Mouse (Mus musculus) stomach, postnatal 0 days (tissue): ENCODE measurements around the gene Cept1. TPM values are rescaled to one million over a fixed set of nuclear protein-coding genes. Genes with fewer than 3 reads are reported as not detected.

ENCODE experiments used
- ATAC-seq: fragments of 200-750 bp; cut with Nextera tagmentation; 2 replicates; pipeline ENCODE4 v1.8.0; 2017; ENCODE audit not compliant: low FRiP score, low TSS enrichment
- DNase-seq: peaks from one replicate; pipeline ENCODE4 v3.0.0-alpha.2; 2016; ENCODE audit warnings: low spot score
- H3K27ac ChIP-seq: fragments of 300-500 bp; sonication (generic); replicated peaks from 2 replicates; pipeline ENCODE4 v1.5.1; 2014; ENCODE audit warnings: mild to moderate bottlenecking, control low read depth
- H3K27me3 ChIP-seq: fragments of 300-500 bp; sonication (generic); 2 replicates; pipeline ENCODE4 v1.6.1; 2014; ENCODE audit warnings: low read length; ENCODE audit not compliant: control insufficient read depth, insufficient read depth
- H3K36me3 ChIP-seq: fragments of 300-500 bp; sonication (generic); 2 replicates; pipeline ENCODE4 v1.6.1; 2014; ENCODE audit warnings: low read length, mixed read lengths; ENCODE audit not compliant: control insufficient read depth, insufficient read depth
- H3K4me1 ChIP-seq: fragments of 300-500 bp; sonication (generic); replicated peaks from 2 replicates; pipeline ENCODE4 v1.6.1; 2014; ENCODE audit warnings: antibody characterized with exemption; ENCODE audit not compliant: control insufficient read depth, insufficient read depth
- H3K4me2 ChIP-seq: fragments of 300-500 bp; sonication (generic); replicated peaks from 2 replicates; pipeline ENCODE4 v1.6.1; 2014; ENCODE audit warnings: low read depth, mild to moderate bottlenecking, control low read depth, moderate library complexity
- H3K4me3 ChIP-seq: fragments of 300-500 bp; sonication (generic); 2 replicates; pipeline ENCODE4 v1.5.1; 2014; ENCODE audit warnings: low read depth, low read length, control low read depth
- H3K9ac ChIP-seq: fragments of 300-500 bp; sonication (generic); 2 replicates; pipeline ENCODE4 v1.6.1; 2014; ENCODE audit warnings: mild to moderate bottlenecking, low read length, control low read depth, mixed read lengths
- H3K9me3 ChIP-seq: fragments of 300-500 bp; sonication (generic); 2 replicates; pipeline ENCODE4 v1.6.1; 2016; ENCODE audit warnings: low read length; ENCODE audit not compliant: control insufficient read depth
- CTCF ChIP-seq: IDR thresholded peaks from 2 replicates; pipeline ENCODE4 v1.5.1; 2016; ENCODE audit warnings: antibody characterized with exemption, low read depth, mild to moderate bottlenecking, moderate library complexity
- EP300 ChIP-seq: optimal IDR thresholded peaks from 2 replicates; pipeline ENCODE3; 2016; ENCODE audit warnings: antibody characterized with exemption
- WGBS: fragments of 180-500 bp; shearing (Covaris S2); extraction: QIAGEN DNeasy Blood & Tissue Kit; methylation state at CpG from one replicate; pipeline ENCODE4 v1.1.7; 2014; 5-methylcytosine and 5-hydroxymethylcytosine counted together
- polyA plus RNA-seq: library from polyadenylated mRNA; unstranded; fragments of >200 nt; fragmentation: Nextera tagmentation; extraction: Ambion mirVana; gene quantifications from 2 replicates; pipeline ENCODE4 v1.2.1, GENCODE M21; 2015

Gene Cept1
- polyA plus RNA-seq, 1 experiment from 2014 or later: 68.9 TPM

DNA sequence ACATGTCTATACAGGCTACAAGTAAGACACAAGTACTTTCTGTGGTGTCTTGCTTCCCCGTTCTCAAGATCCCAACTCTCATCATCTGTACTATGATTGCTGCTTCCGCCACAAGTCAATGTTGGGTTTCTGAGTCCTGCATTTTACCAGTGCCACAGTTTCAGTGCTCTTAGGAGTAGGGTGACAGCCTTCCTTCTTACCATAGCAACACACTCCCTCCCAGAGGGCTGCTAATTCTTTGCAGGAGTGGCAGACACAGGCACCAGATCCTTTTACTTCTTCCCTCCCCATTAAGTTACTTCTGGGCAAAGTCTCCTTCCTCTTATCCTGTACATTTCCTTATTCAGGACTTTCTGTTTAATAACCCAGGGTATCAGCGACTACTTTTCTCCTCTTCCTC lies 62.7 kb downstream of the Cept1 start:
- ATAC-seq (no peak), DNase-seq (no peak)
- WGBS: 74% methylated on average over 3 of the region's 3 CpGs
- Histone ChIP-seq H3K27me3 (no peaks in the 10 kb centered on the region), H3K27ac (peak overlapping the region; percentile 69), H3K4me3 (no peak overlapping the region), H3K4me2 (no peak overlapping the region), H3K9ac (no peak overlapping the region), H3K4me1 (no peaks in the 10 kb centered on the region; the same call in 1 of the 2 replicates), H3K9me3 (no peaks in the 10 kb centered on the region), H3K36me3 (no peaks in the 10 kb centered on the region)
- TF ChIP-seq CTCF (no peak), EP300 (no peak)

DNA sequence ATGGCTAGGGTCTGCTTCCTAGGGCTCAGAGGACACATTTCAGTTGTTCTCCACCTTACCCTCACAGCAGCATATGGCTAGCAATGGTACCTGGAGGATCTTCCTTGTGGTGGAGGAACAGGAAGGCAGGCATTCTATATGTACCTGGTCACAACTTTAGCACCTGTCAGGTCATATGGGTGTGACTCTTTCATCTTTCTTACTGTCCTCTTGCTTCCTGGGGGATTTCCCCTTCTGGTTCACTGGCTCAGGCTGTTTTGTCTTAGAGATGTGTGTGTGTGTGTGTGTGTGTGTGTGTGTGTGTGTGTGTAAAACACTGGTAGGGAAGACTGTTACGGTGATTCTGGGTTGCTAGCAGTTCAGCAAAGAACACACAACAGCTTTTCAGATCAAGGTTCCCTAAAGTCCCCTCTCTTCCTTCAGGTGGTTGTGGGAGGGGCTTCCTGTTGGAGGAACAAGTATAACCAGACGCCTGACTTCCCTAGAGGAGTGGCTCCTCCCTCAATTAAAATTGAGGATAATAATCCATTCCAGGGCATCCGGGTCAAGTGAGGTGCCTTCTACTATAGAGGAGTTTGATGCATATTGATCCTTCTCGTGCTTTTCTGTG lies 63.7 kb downstream of the Cept1 start:
- no peaks in the 10 kb centered on the region for H3K36me3 ChIP-seq
- H3K9ac ChIP-seq: 0 out of 2 replicates have a peak overlapping the region, but pooled peaks have one; percentile 14
- H3K4me2 ChIP-seq: peak overlapping the region; percentile 92
- no peaks in the 10 kb centered on the region for H3K27me3 ChIP-seq
- no peaks in the 10 kb centered on the region for H3K9me3 ChIP-seq
- TF ChIP-seq CTCF: no peak
- no peak for TF ChIP-seq EP300
- no peak overlapping the region for H3K4me3 ChIP-seq
- H3K27ac ChIP-seq: peak overlapping the region; percentile 88
- 48% methylated on average over 4 of the region's 4 CpGs for WGBS
- peak; percentile 57 for DNase-seq
- ATAC-seq: 0 out of 2 replicates have a peak, but pooled peaks have one; percentile 10
- no peaks in the 10 kb centered on the region; the same call in 1 of the 2 replicates for H3K4me1 ChIP-seq

GRCm38 (mm10) chr3:106483297-106483696 lies 64.3 kb downstream of the Cept1 start:
- ATAC-seq: no peak
- Histone ChIP-seq H3K4me2 (peak overlapping the region; percentile 92), H3K4me1 (no peaks in the 10 kb centered on the region; the same call in 1 of the 2 replicates), H3K4me3 (peak overlapping the region; percentile 68), H3K27ac (peak overlapping the region; percentile 88), H3K36me3 (no peaks in the 10 kb centered on the region), H3K9me3 (no peaks in the 10 kb centered on the region), H3K27me3 (no peaks in the 10 kb centered on the region), H3K9ac (peak overlapping the region; percentile 66; the same call in 1 of the 2 replicates)
- 35% methylated on average over 7 of the region's 7 CpGs for WGBS
- TF ChIP-seq CTCF (no peak), EP300 (no peak)
- no peak for DNase-seq

GRCm38 (mm10) chr3:106482281-106483081 lies 65.1 kb downstream of the Cept1 start, which contains the start of gene Dennd2d:
Gene Dennd2d (plus strand): TSS chr3:106482405.
- H3K27me3 ChIP-seq: no peaks in the 10 kb centered on the region
- ATAC-seq (peak; percentile 83), DNase-seq (peak; percentile 87)
- peak within 1 kb of the TSS; percentile 66 for H3K9ac ChIP-seq
- under 1% methylated on average over 43 of the region's 44 CpGs for WGBS
- H3K4me3 ChIP-seq: peak within 1 kb of the TSS; percentile 68
- H3K36me3 ChIP-seq: no peaks in the 10 kb centered on the region
- H3K4me1 ChIP-seq: no peaks in the 10 kb centered on the region; the same call in 1 of the 2 replicates
- no peaks in the 10 kb centered on the region for H3K9me3 ChIP-seq
- TF ChIP-seq EP300: no peak
- peak; percentile 51 for TF ChIP-seq CTCF
- peak within 1 kb of the TSS; percentile 92 for H3K4me2 ChIP-seq
- peak within 1 kb of the TSS; percentile 88 for H3K27ac ChIP-seq

GRCm38 (mm10) chr3:106476863-106477262 lies 70.7 kb downstream of the Cept1 start:
- no peak for DNase-seq

DNA sequence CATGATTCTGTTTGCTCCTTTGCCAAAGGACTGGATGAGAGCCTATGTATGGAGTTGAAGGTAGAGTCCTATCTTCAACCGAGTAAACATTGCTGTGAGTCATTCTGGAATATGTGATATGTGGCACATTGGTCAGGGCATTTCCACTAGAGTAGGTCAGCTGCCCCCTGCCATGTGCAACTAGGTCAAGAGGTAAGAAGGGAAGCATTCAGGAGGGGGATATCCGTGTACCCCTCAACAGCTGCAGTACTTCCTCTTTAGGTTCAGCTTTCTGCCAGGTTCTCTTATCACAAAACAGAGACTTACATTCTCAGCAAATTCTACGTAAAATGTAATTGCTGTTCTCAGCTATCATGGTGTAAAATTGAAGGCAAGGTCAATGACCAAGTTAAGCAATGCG lies 73.4 kb downstream of the Cept1 start:
- H3K4me1 ChIP-seq: no peaks in the 10 kb centered on the region
- WGBS: 75% methylated on average over 4 of the region's 4 CpGs
- H3K27me3 ChIP-seq: no peaks in the 10 kb centered on the region
- H3K4me3 ChIP-seq: no peak overlapping the region
- no peak overlapping the region for H3K9ac ChIP-seq
- DNase-seq (no peak), ATAC-seq (peak; percentile 76; the same call in 1 of the 2 replicates)
- H3K9me3 ChIP-seq: no peaks in the 10 kb centered on the region
- H3K4me2 ChIP-seq: no peak overlapping the region
- TF ChIP-seq CTCF (no peak), EP300 (no peak)
- H3K27ac ChIP-seq: no peak overlapping the region
- H3K36me3 ChIP-seq: no peaks in the 10 kb centered on the region

More at GRCm38 (mm10) chr3:106476863-106477262, 70.7 kb downstream of the Cept1 start:
- no peak for ATAC-seq
- H3K4me1 ChIP-seq: no peaks in the 10 kb centered on the region
- H3K27me3 ChIP-seq: no peaks in the 10 kb centered on the region
- no peaks in the 10 kb centered on the region for H3K36me3 ChIP-seq
- H3K9ac ChIP-seq: no peak overlapping the region
- no peaks in the 10 kb centered on the region for H3K9me3 ChIP-seq
- H3K4me3 ChIP-seq: no peak overlapping the region
- no peak overlapping the region for H3K4me2 ChIP-seq
- TF ChIP-seq CTCF (no peak), EP300 (no peak)
- no peak overlapping the region for H3K27ac ChIP-seq
- 81% methylated on average over 1 of the region's 1 CpGs for WGBS
